18 mouse cellular contexts compared by ENCODE assay signal in the genomic region with DNA sequence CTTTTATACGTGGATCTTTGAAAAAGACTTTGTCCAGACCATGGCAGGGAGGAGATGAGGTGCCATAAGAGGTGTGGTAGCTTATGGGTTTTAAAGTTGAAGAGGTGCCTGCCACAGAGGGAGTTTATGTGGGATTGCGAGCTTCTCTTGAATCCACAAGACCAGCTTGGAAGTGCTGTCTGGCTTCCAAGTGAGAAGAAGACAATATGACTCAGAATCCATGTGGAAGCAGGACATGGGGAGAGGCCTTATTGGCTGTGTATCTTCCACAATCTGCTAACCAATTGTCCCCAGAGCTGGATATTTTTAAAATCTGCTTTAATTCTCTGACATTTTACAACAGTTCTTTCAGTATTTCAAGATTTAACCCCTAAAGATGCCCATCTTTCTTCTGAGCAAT. TPM values are rescaled to one million over a fixed set of nuclear protein-coding genes. Genes with fewer than 3 reads are reported as not detected.
"Had no signal": no experiment of that assay in that cellular context is flagged by ENCODE, and none has a peak within 500 bp of the region (broad histone marks: within the 10 kb centered on the region; RNA-seq: fewer than 3 reads in every experiment).

No protein-coding gene starts in this region.

- H3K9me3 ChIP-seq: midbrain, embryonic 10.5 days; midbrain, embryonic 12.5 days; midbrain, embryonic 15.5 days; neural tube, embryonic 12.5 days; stomach, embryonic 15.5 days had no signal

- H3K9ac ChIP-seq: lung, embryonic 14.5 days; midbrain, embryonic 12.5 days; midbrain, embryonic 15.5 days; neural tube, embryonic 12.5 days; stomach, embryonic 15.5 days had no signal

- H3K4me3 ChIP-seq: midbrain, embryonic 10.5 days; midbrain, embryonic 12.5 days; midbrain, embryonic 15.5 days; neural tube, embryonic 12.5 days; stomach, embryonic 15.5 days had no signal

- ATAC-seq: midbrain, embryonic 15.5 days had no signal

- H3K4me2 ChIP-seq: lung, embryonic 14.5 days; midbrain, embryonic 12.5 days; midbrain, embryonic 15.5 days; neural tube, embryonic 12.5 days; stomach, embryonic 15.5 days had no signal

- H3K4me1 ChIP-seq: midbrain, embryonic 10.5 days; midbrain, embryonic 12.5 days; midbrain, embryonic 15.5 days; neural tube, embryonic 12.5 days; stomach, embryonic 15.5 days had no signal

- H3K27me3 ChIP-seq: midbrain, embryonic 12.5 days; midbrain, embryonic 15.5 days; neural tube, embryonic 12.5 days; stomach, embryonic 15.5 days had no signal

- H3K27ac ChIP-seq: midbrain, embryonic 10.5 days; midbrain, embryonic 12.5 days; midbrain, embryonic 15.5 days; neural tube, embryonic 12.5 days; stomach, embryonic 15.5 days; stomach, postnatal 0 days had no signal

- DNase-seq: lung, adult 18-20 months; lung, embryonic 14.5 days; lung, postnatal 10 days; lung, postnatal 4 days; right cerebral cortex, postnatal 14 days; thymus, adult 2 months; thymus, postnatal 25 days; thymus, postnatal 4 days had no signal

- H3K36me3 ChIP-seq: midbrain, embryonic 10.5 days; midbrain, embryonic 12.5 days; midbrain, embryonic 15.5 days; neural tube, embryonic 12.5 days; stomach, embryonic 15.5 days had no signal

RNA-seq across cellular contexts. Expression of gene Slc9a4, which starts 33.3 kb away (rescaled TPM):
- total RNA-seq: megakaryocyte-erythroid progenitor cell, adult 5-6 weeks; neutrophil, adult 5-6 weeks had no signal
- polyA plus RNA-seq: lung, embryonic 14.5 days; lung, embryonic 16.5 days; midbrain, embryonic 10.5 days; midbrain, embryonic 12.5 days; midbrain, embryonic 15.5 days; neural tube, embryonic 12.5 days; neural tube, embryonic 14.5 days had no signal
